Mouse (Mus musculus): ENCODE results near the gene Usp29.

The Usp29 gene

GRCm38 (mm10) chr7:6730241-6730640 is at the start of gene Usp29, which contains the start of gene Peg3:
Gene Usp29 (plus strand): TSS chr7:6730578.
Gene Peg3 (minus strand): TSS chr7:6730431.
- DNase-seq (ENCODE audit: low spot score): peak; percentile 51

- DNase-seq (ENCODE audit: low spot score): no peak
Observed at GRCm38 (mm10) chr7:6685511-6685910, 44.9 kb upstream of the Usp29 start.

- DNase-seq (ENCODE audit: low spot score): no peak
Observed at GRCm38 (mm10) chr7:6696241-6697045, 33.9 kb upstream of the Usp29 start, which contains the start of gene Zim1. Gene Zim1 (minus strand): TSS chr7:6696450.

GRCm38 (mm10) chr7:6699230-6699629 is 31.1 kb upstream of the Usp29 start:
- no peak for DNase-seq (ENCODE audit: low spot score)

GRCm38 (mm10) chr7:6707416-6708015 is 22.9 kb upstream of the Usp29 start:
- no peak for DNase-seq (ENCODE audit: low spot score)

GRCm38 (mm10) chr7:6708451-6709180 is 21.8 kb upstream of the Usp29 start:
- DNase-seq (ENCODE audit: low spot score): no peak

- no peak for DNase-seq (ENCODE audit: low spot score)
Observed at GRCm38 (mm10) chr7:6709396-6709795, 21.0 kb upstream of the Usp29 start.

GRCm38 (mm10) chr7:6727351-6728121 is 2.8 kb upstream of the Usp29 start:
- peak; percentile 52 for DNase-seq (ENCODE audit: low spot score)

- peak; percentile 79 for DNase-seq (ENCODE audit: low spot score)
Observed at GRCm38 (mm10) chr7:6728263-6728931, 2.0 kb upstream of the Usp29 start.

- DNase-seq (ENCODE audit: low spot score): peak; percentile 81
Observed at GRCm38 (mm10) chr7:6729061-6729817, 1.1 kb upstream of the Usp29 start.

- DNase-seq (ENCODE audit: low spot score): no peak
Observed at GRCm38 (mm10) chr7:6730801-6731200, 423 bp downstream of the Usp29 start.

GRCm38 (mm10) chr7:6731373-6731772 is 995 bp downstream of the Usp29 start:
- DNase-seq (ENCODE audit: low spot score): no peak

GRCm38 (mm10) chr7:6731930-6732329 is 1.6 kb downstream of the Usp29 start:
- DNase-seq (ENCODE audit: low spot score): no peak

GRCm38 (mm10) chr7:6736060-6736459 is 5.7 kb downstream of the Usp29 start:
- no peak for DNase-seq (ENCODE audit: low spot score)

- no peak for DNase-seq (ENCODE audit: low spot score)
Observed at GRCm38 (mm10) chr7:6744281-6744904, 14.0 kb downstream of the Usp29 start.

- DNase-seq (ENCODE audit: low spot score): no peak
Observed at GRCm38 (mm10) chr7:6749196-6749595, 18.8 kb downstream of the Usp29 start.

- no peak for DNase-seq (ENCODE audit: low spot score)
Observed at GRCm38 (mm10) chr7:6753440-6753839, 23.1 kb downstream of the Usp29 start.

GRCm38 (mm10) chr7:6756777-6757291 is 26.5 kb downstream of the Usp29 start:
- DNase-seq (ENCODE audit: low spot score): no peak

- no peak for DNase-seq (ENCODE audit: low spot score)
Observed at GRCm38 (mm10) chr7:6759698-6760097, 29.3 kb downstream of the Usp29 start.

GRCm38 (mm10) chr7:6760170-6760569 is 29.8 kb downstream of the Usp29 start:
- no peak for DNase-seq (ENCODE audit: low spot score)

All from c-Kit-positive CD71-positive TER-119-positive erythroid progenitor cells, embryonic 14.5 days (primary cell).